Mouse (Mus musculus) spleen, adult 2 months (tissue): ENCODE measurements around the gene Tmem104.

Experiments
- CTCF ChIP-seq: fragments of 200-500 bp; IDR thresholded peaks from 2 replicates; pipeline ENCODE4 v1.5.1; 2011; ENCODE audit warnings: mild to moderate bottlenecking, inconsistent platforms; ENCODE audit not compliant: insufficient read depth, insufficient read length, insufficient replicate concordance; ENCODE audit errors: extremely low read depth
- POLR2A ChIP-seq: fragments of 200-500 bp; IDR thresholded peaks from 2 replicates; pipeline ENCODE4 v1.6.1; 2011; ENCODE audit warnings: low read depth, low read length, inconsistent platforms

- TF ChIP-seq POLR2A (no peak), CTCF (no peak)
Observed at GRCm38 (mm10) chr11:115212116-115212515, 24.8 kb downstream of the Tmem104 start.
